Mouse (Mus musculus) liver, adult 2 months (tissue): ENCODE measurements at regions not wholly inside any gene's neighbourhood (a gene's known extent, or its start where the extent isn't known, plus 50 kb on each side); places are given as distances from the start of the nearest gene placed in this dataset.

Experiments
- DNase-seq: peaks from one replicate; pipeline ENCODE4 v3.0.0-alpha.2; 2011; ENCODE audit warnings: low read depth, low spot score; ENCODE audit errors: extremely low read depth
- H3K27ac ChIP-seq: fragments of 200-500 bp; replicated peaks from 2 replicates; pipeline ENCODE4 v1.5.1; 2012; ENCODE audit warnings: low read depth, mild to moderate bottlenecking, control low read depth, inconsistent platforms, low read length; ENCODE audit not compliant: insufficient read depth
- H3K27me3 ChIP-seq: fragments of 200-500 bp; 2 replicates; pipeline ENCODE4 v1.6.1; 2012; ENCODE audit warnings: mild to moderate bottlenecking, moderate library complexity, low read length, inconsistent platforms; ENCODE audit not compliant: control insufficient read depth, insufficient read depth
- H3K36me3 ChIP-seq: fragments of 200-500 bp; 2 replicates; pipeline ENCODE4 v1.6.1; 2012; ENCODE audit warnings: low read length, inconsistent platforms; ENCODE audit not compliant: control insufficient read depth, insufficient read depth
- H3K4me1 ChIP-seq: fragments of 200-500 bp; 2 replicates; pipeline ENCODE4 v1.6.1; 2011; ENCODE audit warnings: low read length; ENCODE audit not compliant: control insufficient read depth, insufficient read depth
- H3K4me3 ChIP-seq: fragments of 200-500 bp; 2 replicates; pipeline ENCODE4 v1.5.1; 2011; ENCODE audit warnings: low read depth, mild to moderate bottlenecking, control low read depth, low read length, moderate library complexity; ENCODE audit not compliant: insufficient read depth
- H3K79me2 ChIP-seq: fragments of 200-500 bp; 2 replicates; pipeline ENCODE4 v1.6.1; 2012; ENCODE audit warnings: inconsistent platforms, mild to moderate bottlenecking, low read length, moderate library complexity; ENCODE audit not compliant: control insufficient read depth, insufficient read depth
- H3K9ac ChIP-seq: fragments of 200-500 bp; 2 replicates; pipeline ENCODE4 v1.6.1; 2012; ENCODE audit warnings: low read depth, mild to moderate bottlenecking, control low read depth, inconsistent platforms, low read length
- CTCF ChIP-seq: fragments of 200-500 bp; IDR thresholded peaks from 2 replicates; pipeline ENCODE4 v1.5.1; 2011; ENCODE audit warnings: low read depth, low read length, control low read depth
- POLR2A ChIP-seq: fragments of 200-500 bp; IDR thresholded peaks from 2 replicates; pipeline ENCODE4 v1.6.1; 2011; ENCODE audit warnings: low read length, control low read depth; ENCODE audit not compliant: insufficient read depth; ENCODE audit errors: extremely low read depth
- WGBS: fragments of 180-500 bp; shearing (Covaris S2); methylation state at CpG from one replicate; pipeline ENCODE4 v1.1.7; 2018; 5-methylcytosine and 5-hydroxymethylcytosine counted together

- Histone ChIP-seq H3K4me1 (no peaks in the 10 kb centered on the region), H3K79me2 (no peaks in the 10 kb centered on the region), H3K4me3 (no peak overlapping the region), H3K27ac (no peak overlapping the region), H3K9ac (no peak overlapping the region), H3K36me3 (no peaks in the 10 kb centered on the region), H3K27me3 (no peaks in the 10 kb centered on the region)
- DNase-seq, result no peak
- TF ChIP-seq CTCF (no peak), POLR2A (no peak)
- WGBS, result 86% methylated on average over 1 of the region's 1 CpGs
Measured at GRCm38 (mm10) chr1:46985978-46986377, 93.3 kb upstream of the Slc39a10 start.

GRCm38 (mm10) chr1:46983093-46983492 lies 90.4 kb upstream of the Slc39a10 start:
- no peaks in the 10 kb centered on the region for H3K79me2 ChIP-seq
- no peaks in the 10 kb centered on the region for H3K27me3 ChIP-seq
- H3K27ac ChIP-seq, result no peak overlapping the region
- DNase-seq, result no peak
- WGBS, result 91% methylated on average over 1 of the region's 1 CpGs
- no peak overlapping the region for H3K9ac ChIP-seq
- H3K36me3 ChIP-seq, result no peaks in the 10 kb centered on the region
- TF ChIP-seq CTCF (no peak), POLR2A (no peak)
- H3K4me3 ChIP-seq, result no peak overlapping the region
- no peaks in the 10 kb centered on the region for H3K4me1 ChIP-seq

DNA sequence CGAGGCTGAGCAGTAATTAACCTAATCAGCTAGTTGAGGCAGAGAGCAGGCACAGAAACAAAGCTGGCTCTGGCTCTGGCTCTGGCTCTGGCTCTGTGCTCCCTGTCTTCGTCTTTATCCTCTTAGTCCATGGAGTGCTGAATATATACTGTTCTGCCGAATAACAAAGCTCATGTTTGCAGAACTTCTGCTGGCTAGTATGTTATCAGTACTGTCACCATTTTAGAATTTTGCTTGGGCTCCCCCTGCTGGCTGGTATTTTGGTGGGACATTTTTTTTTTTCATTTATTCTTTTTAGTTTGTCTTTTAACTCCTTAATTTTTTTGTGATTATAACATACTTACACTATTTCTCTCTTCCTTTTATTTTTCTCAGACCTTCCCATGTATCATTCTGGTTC lies 77.8 kb upstream of the Slc39a10 start:
- no peak overlapping the region for H3K9ac ChIP-seq
- WGBS, result 16% methylated on average over 3 of the region's 3 CpGs
- no peak overlapping the region for H3K27ac ChIP-seq
- TF ChIP-seq POLR2A (no peak), CTCF (peak; percentile 23; the same call in 1 of the 2 replicates)
- no peaks in the 10 kb centered on the region for H3K79me2 ChIP-seq
- DNase-seq, result peak; percentile 28
- no peaks in the 10 kb centered on the region for H3K4me1 ChIP-seq
- no peak overlapping the region for H3K4me3 ChIP-seq
- no peaks in the 10 kb centered on the region for H3K36me3 ChIP-seq
- H3K27me3 ChIP-seq, result no peaks in the 10 kb centered on the region

GRCm38 (mm10) chr1:46968361-46968760 lies 75.7 kb upstream of the Slc39a10 start:
- WGBS, result 81% methylated on average over 3 of the region's 3 CpGs
- Histone ChIP-seq H3K27me3 (no peaks in the 10 kb centered on the region), H3K79me2 (no peaks in the 10 kb centered on the region), H3K4me3 (no peak overlapping the region), H3K9ac (no peak overlapping the region), H3K36me3 (no peaks in the 10 kb centered on the region), H3K4me1 (no peaks in the 10 kb centered on the region), H3K27ac (no peak overlapping the region)
- TF ChIP-seq CTCF (no peak), POLR2A (no peak)
- DNase-seq, result no peak

GRCm38 (mm10) chr1:46966917-46967266 lies 74.2 kb upstream of the Slc39a10 start:
- Histone ChIP-seq H3K9ac (no peak overlapping the region), H3K79me2 (no peaks in the 10 kb centered on the region), H3K4me3 (no peak overlapping the region), H3K27me3 (no peaks in the 10 kb centered on the region), H3K27ac (no peak overlapping the region), H3K36me3 (no peaks in the 10 kb centered on the region), H3K4me1 (no peaks in the 10 kb centered on the region)
- TF ChIP-seq CTCF, result no peak
- TF ChIP-seq POLR2A, result no peak
- WGBS, result 81% methylated on average over 3 of the region's 3 CpGs
- DNase-seq, result no peak

- H3K27me3 ChIP-seq, result no peaks in the 10 kb centered on the region
- 86% methylated on average over 5 of the region's 5 CpGs for WGBS
- no peak overlapping the region for H3K27ac ChIP-seq
- no peak overlapping the region for H3K4me3 ChIP-seq
- H3K4me1 ChIP-seq, result no peaks in the 10 kb centered on the region
- TF ChIP-seq POLR2A (no peak), CTCF (no peak)
- DNase-seq, result no peak
- no peaks in the 10 kb centered on the region for H3K79me2 ChIP-seq
- no peaks in the 10 kb centered on the region for H3K36me3 ChIP-seq
- no peak overlapping the region for H3K9ac ChIP-seq
Measured at GRCm38 (mm10) chr1:46965996-46966916, 73.6 kb upstream of the Slc39a10 start.
